Mouse (Mus musculus) heart, embryonic 11.5 days (tissue): ENCODE data around the gene Hsdl2. TPM values are rescaled to one million over a fixed set of nuclear protein-coding genes. Genes with fewer than 3 reads are reported as not detected.

Experiments
- ATAC-seq: fragments of 200-750 bp; cut with Nextera tagmentation; replicated peaks from 2 replicates; pipeline ENCODE4 v1.8.0; 2017; ENCODE audit warnings: moderate library complexity; ENCODE audit not compliant: insufficient number of reproducible peaks, low FRiP score, low TSS enrichment
- H3K27ac ChIP-seq: fragments of 300-500 bp; sonication (generic); 2 replicates; pipeline ENCODE4 v1.5.1; 2014; ENCODE audit warnings: mild to moderate bottlenecking, low read depth, low read length
- H3K27me3 ChIP-seq: fragments of 300-500 bp; sonication (generic); 2 replicates; pipeline ENCODE4 v1.6.1; 2014; ENCODE audit warnings: mild to moderate bottlenecking, low read length, mixed read lengths; ENCODE audit not compliant: control insufficient read depth, insufficient read depth
- H3K36me3 ChIP-seq: fragments of 300-500 bp; sonication (generic); 2 replicates; pipeline ENCODE4 v1.6.1; 2014; ENCODE audit warnings: mild to moderate bottlenecking, low read length, moderate library complexity, mixed read lengths; ENCODE audit not compliant: control insufficient read depth, insufficient read depth
- H3K4me1 ChIP-seq: fragments of 300-500 bp; sonication (generic); 2 replicates; pipeline ENCODE4 v1.6.1; 2014; ENCODE audit warnings: low read length; ENCODE audit not compliant: control insufficient read depth, insufficient read depth
- H3K4me2 ChIP-seq: fragments of 300-500 bp; sonication (generic); 2 replicates; pipeline ENCODE4 v1.6.1; 2014; ENCODE audit warnings: mild to moderate bottlenecking, moderate library complexity
- H3K4me3 ChIP-seq: fragments of 300-500 bp; sonication (generic); 2 replicates; pipeline ENCODE4 v1.5.1; 2014; ENCODE audit warnings: low read depth, low read length
- H3K9ac ChIP-seq: fragments of 300-500 bp; sonication (generic); 2 replicates; pipeline ENCODE4 v1.6.1; 2014; ENCODE audit warnings: mild to moderate bottlenecking, low read depth, low read length, moderate library complexity
- H3K9me3 ChIP-seq: fragments of 300-500 bp; sonication (generic); replicated peaks from 2 replicates; pipeline ENCODE4 v1.6.1; 2016; ENCODE audit warnings: low read length; ENCODE audit not compliant: control insufficient read depth
- WGBS: fragments of 180-500 bp; shearing (Covaris S2); extraction: QIAGEN DNeasy Blood & Tissue Kit; methylation state at CpG from one replicate; pipeline ENCODE4 v1.1.7; 2014; ENCODE audit not compliant: insufficient replicate concordance; 5-methylcytosine and 5-hydroxymethylcytosine counted together
- polyA plus RNA-seq: library from polyadenylated mRNA; unstranded; fragments of >200 nt; fragmentation: Nextera tagmentation; extraction: Ambion mirVana; gene quantifications from 2 replicates; pipeline ENCODE4 v1.2.1, GENCODE M21; 2014

Gene Hsdl2
- polyA plus RNA-seq, 1 experiment from 2014 or later, result 30.8 TPM

GRCm38 (mm10) chr4:59642657-59643056 lies 61.3 kb downstream of the Hsdl2 start:
- H3K27me3 ChIP-seq, result no peaks in the 10 kb centered on the region
- H3K4me3 ChIP-seq, result no peak overlapping the region
- peaks cover 33% of the 10 kb centered on the region for H3K4me1 ChIP-seq
- no peak for ATAC-seq
- no peak overlapping the region for H3K27ac ChIP-seq
- H3K9ac ChIP-seq, result no peak overlapping the region
- no peaks in the 10 kb centered on the region for H3K36me3 ChIP-seq
- H3K9me3 ChIP-seq, result no peaks in the 10 kb centered on the region
- 79% methylated on average over 2 of the region's 2 CpGs for WGBS
- H3K4me2 ChIP-seq, result no peak overlapping the region

- Histone ChIP-seq H3K27me3 (no peaks in the 10 kb centered on the region), H3K36me3 (no peaks in the 10 kb centered on the region), H3K4me3 (no peak overlapping the region), H3K9me3 (no peaks in the 10 kb centered on the region), H3K27ac (no peak overlapping the region), H3K4me2 (no peak overlapping the region), H3K9ac (no peak overlapping the region), H3K4me1 (peaks cover 22% of the 10 kb centered on the region)
- no peak for ATAC-seq
- WGBS, result 75% methylated on average over 3 of the region's 3 CpGs
Observed at GRCm38 (mm10) chr4:59644431-59644830, 63.1 kb downstream of the Hsdl2 start.

GRCm38 (mm10) chr4:59644992-59645391 lies 63.6 kb downstream of the Hsdl2 start:
- Histone ChIP-seq H3K27ac (no peak overlapping the region), H3K27me3 (no peaks in the 10 kb centered on the region), H3K4me3 (no peak overlapping the region), H3K9me3 (no peaks in the 10 kb centered on the region), H3K9ac (no peak overlapping the region), H3K4me1 (peaks cover 16% of the 10 kb centered on the region), H3K4me2 (no peak overlapping the region), H3K36me3 (no peaks in the 10 kb centered on the region)
- WGBS, result 88% methylated on average over 4 of the region's 4 CpGs
- no peak for ATAC-seq

GRCm38 (mm10) chr4:59645610-59646009 lies 64.2 kb downstream of the Hsdl2 start:
- no peak for ATAC-seq
- H3K4me1 ChIP-seq, result peaks cover 11% of the 10 kb centered on the region
- 83% methylated on average over 2 of the region's 2 CpGs for WGBS

GRCm38 (mm10) chr4:59646020-59646696 lies 64.8 kb downstream of the Hsdl2 start:
- Histone ChIP-seq H3K4me1 (peaks cover 7% of the 10 kb centered on the region; the same call in 1 of the 2 replicates), H3K4me3 (no peak overlapping the region), H3K9ac (no peak overlapping the region), H3K4me2 (no peak overlapping the region), H3K27ac (no peak overlapping the region), H3K36me3 (no peaks in the 10 kb centered on the region), H3K9me3 (no peaks in the 10 kb centered on the region), H3K27me3 (no peaks in the 10 kb centered on the region)
- no peak for ATAC-seq
- 56% methylated on average over 10 of the region's 10 CpGs for WGBS

More at GRCm38 (mm10) chr4:59645610-59646009, 64.2 kb downstream of the Hsdl2 start:
- H3K27ac ChIP-seq, result no peak overlapping the region
- H3K9me3 ChIP-seq, result no peaks in the 10 kb centered on the region
- H3K27me3 ChIP-seq, result no peaks in the 10 kb centered on the region
- H3K4me2 ChIP-seq, result no peak overlapping the region
- H3K4me3 ChIP-seq, result no peak overlapping the region
- H3K9ac ChIP-seq, result no peak overlapping the region
- no peaks in the 10 kb centered on the region for H3K36me3 ChIP-seq

GRCm38 (mm10) chr4:59649119-59649518 lies 67.8 kb downstream of the Hsdl2 start:
- Histone ChIP-seq H3K27me3 (no peaks in the 10 kb centered on the region), H3K27ac (no peak overlapping the region), H3K9ac (no peak overlapping the region), H3K4me3 (no peak overlapping the region), H3K36me3 (no peaks in the 10 kb centered on the region), H3K9me3 (no peaks in the 10 kb centered on the region), H3K4me2 (no peak overlapping the region), H3K4me1 (peaks cover 4% of the 10 kb centered on the region; the same call in 1 of the 2 replicates)
- no peak for ATAC-seq
- 67% methylated on average over 5 of the region's 5 CpGs for WGBS

GRCm38 (mm10) chr4:59652166-59652681 lies 70.9 kb downstream of the Hsdl2 start:
- Histone ChIP-seq H3K4me1 (0 out of 2 replicates have a peak, but pooled peaks cover 2% of the 10 kb centered on the region), H3K4me3 (no peak overlapping the region), H3K36me3 (no peaks in the 10 kb centered on the region), H3K9ac (no peak overlapping the region), H3K27ac (no peak overlapping the region), H3K4me2 (no peak overlapping the region), H3K27me3 (no peaks in the 10 kb centered on the region), H3K9me3 (no peaks in the 10 kb centered on the region)
- ATAC-seq, result no peak
- 74% methylated on average over 1 of the region's 1 CpGs for WGBS

GRCm38 (mm10) chr4:59656061-59656642 lies 74.8 kb downstream of the Hsdl2 start:
- no peak for ATAC-seq
- no peaks in the 10 kb centered on the region for H3K36me3 ChIP-seq
- no peak overlapping the region for H3K9ac ChIP-seq
- no peak overlapping the region for H3K4me2 ChIP-seq
- H3K27me3 ChIP-seq, result no peaks in the 10 kb centered on the region
- H3K9me3 ChIP-seq, result no peaks in the 10 kb centered on the region
- H3K4me3 ChIP-seq, result no peak overlapping the region
- 80% methylated on average over 5 of the region's 5 CpGs for WGBS
- no peaks in the 10 kb centered on the region for H3K4me1 ChIP-seq
- no peak overlapping the region for H3K27ac ChIP-seq
